Mouse (Mus musculus) spleen, adult 2 months (tissue): ENCODE data around the gene Ndufa6. TPM values are rescaled to one million over a fixed set of nuclear protein-coding genes. Genes with fewer than 3 reads are reported as not detected.

Experiments
- DNase-seq, 2 experiments: peaks; one replicate each; pipeline versions ENCODE4 v3.0.0 to v3.0.0-alpha.2; 2012 to 2021; ENCODE audit warnings: low spot score in 2 of 2, low read depth in 1 of 2
- H3K27ac ChIP-seq: fragments of 200-500 bp; 2 replicates; pipeline ENCODE4 v1.5.1; 2012; ENCODE audit warnings: low read length, inconsistent platforms; ENCODE audit not compliant: insufficient read depth
- H3K27me3 ChIP-seq: fragments of 200-500 bp; 2 replicates; pipeline ENCODE4 v1.6.1; 2012; ENCODE audit warnings: mild to moderate bottlenecking, moderate library complexity, low read length, inconsistent platforms; ENCODE audit not compliant: control insufficient read depth, insufficient read depth
- H3K36me3 ChIP-seq: fragments of 200-500 bp; 2 replicates; pipeline ENCODE4 v1.6.1; 2012; ENCODE audit warnings: mild to moderate bottlenecking, low read length, inconsistent platforms; ENCODE audit not compliant: control insufficient read depth, insufficient read depth
- H3K4me1 ChIP-seq: fragments of 200-500 bp; 2 replicates; pipeline ENCODE4 v1.6.1; 2011; ENCODE audit warnings: inconsistent platforms; ENCODE audit not compliant: control insufficient read depth, insufficient read depth, insufficient read length
- H3K4me3 ChIP-seq: fragments of 200-500 bp; 2 replicates; pipeline ENCODE4 v1.5.1; 2011; ENCODE audit warnings: mild to moderate bottlenecking, inconsistent platforms; ENCODE audit not compliant: insufficient read depth, insufficient read length; ENCODE audit errors: extremely low read depth
- CTCF ChIP-seq: fragments of 200-500 bp; IDR thresholded peaks from 2 replicates; pipeline ENCODE4 v1.5.1; 2011; ENCODE audit warnings: mild to moderate bottlenecking, inconsistent platforms; ENCODE audit not compliant: insufficient read depth, insufficient read length, insufficient replicate concordance; ENCODE audit errors: extremely low read depth
- POLR2A ChIP-seq: fragments of 200-500 bp; IDR thresholded peaks from 2 replicates; pipeline ENCODE4 v1.6.1; 2011; ENCODE audit warnings: low read depth, low read length, inconsistent platforms
- WGBS: fragments of 180-500 bp; shearing (Covaris S2); methylation state at CpG from one replicate; pipeline ENCODE4 v1.1.7; 2018; 5-methylcytosine and 5-hydroxymethylcytosine counted together
- polyA plus RNA-seq: library from polyadenylated mRNA; depleted of rRNA; stranded (reverse); fragments of >200 nt; gene quantifications from 2 replicates; pipeline ENCODE4 v1.2.3, GENCODE M21; 2012

Ndufa6 gene
- polyA plus RNA-seq, 1 experiment = 95.8 TPM

DNA sequence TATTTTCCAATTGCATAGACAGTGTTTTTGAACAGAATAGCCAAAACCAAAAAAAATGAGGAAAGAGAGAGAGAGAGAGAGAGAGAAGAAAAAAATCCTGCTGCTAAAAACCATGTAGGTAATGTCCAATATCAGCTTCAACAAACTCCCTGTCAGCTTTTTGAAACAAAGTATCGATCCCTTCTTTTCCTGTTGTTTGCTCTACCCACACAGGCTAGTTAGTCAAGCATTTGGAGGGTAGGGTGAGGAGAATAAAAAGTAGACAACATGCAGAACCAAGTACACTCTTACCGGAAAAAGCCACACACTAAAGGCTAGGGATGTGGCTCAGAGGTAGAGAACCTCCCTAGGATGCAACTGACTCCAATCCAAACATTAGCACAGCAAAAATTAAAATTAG lies 31.6 kb upstream of the Ndufa6 start:
- DNase-seq = no peak
- no peak overlapping the region for H3K27ac ChIP-seq

DNA sequence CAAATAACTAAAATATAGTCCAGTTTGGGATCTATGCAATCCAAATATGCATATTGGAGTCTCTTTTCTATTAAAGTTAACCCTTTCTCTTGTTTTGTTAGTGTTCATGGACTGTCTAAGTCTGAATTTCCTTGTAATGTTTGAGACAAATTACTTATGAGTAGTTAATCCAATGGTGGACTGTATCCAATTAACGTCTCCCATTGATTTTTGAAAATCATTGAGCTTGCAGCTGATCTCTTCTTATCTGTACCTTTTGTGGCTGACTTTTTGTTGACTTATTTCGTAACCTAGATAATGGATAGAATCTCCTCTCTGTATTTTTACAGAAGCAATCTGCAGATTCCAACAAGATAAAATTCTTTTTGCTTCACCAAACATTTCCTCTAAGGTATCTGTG lies 28.3 kb upstream of the Ndufa6 start:
- WGBS = 87% methylated on average over 2 of the region's 2 CpGs
- Histone ChIP-seq H3K27me3 (no peaks in the 10 kb centered on the region), H3K4me3 (no peak overlapping the region), H3K27ac (no peak overlapping the region), H3K4me1 (0 out of 2 replicates have a peak, but pooled peaks cover 3% of the 10 kb centered on the region), H3K36me3 (no peaks in the 10 kb centered on the region)
- TF ChIP-seq POLR2A (no peak), CTCF (no peak)
- DNase-seq = no peak

More for the DNA sequence above, 31.6 kb upstream of the Ndufa6 start:
- no peak overlapping the region for H3K4me3 ChIP-seq
- H3K4me1 ChIP-seq = no peaks in the 10 kb centered on the region
- no peaks in the 10 kb centered on the region for H3K27me3 ChIP-seq
- WGBS = 89% methylated on average over 2 of the region's 2 CpGs
- no peaks in the 10 kb centered on the region for H3K36me3 ChIP-seq
- TF ChIP-seq POLR2A (no peak), CTCF (no peak)

DNA sequence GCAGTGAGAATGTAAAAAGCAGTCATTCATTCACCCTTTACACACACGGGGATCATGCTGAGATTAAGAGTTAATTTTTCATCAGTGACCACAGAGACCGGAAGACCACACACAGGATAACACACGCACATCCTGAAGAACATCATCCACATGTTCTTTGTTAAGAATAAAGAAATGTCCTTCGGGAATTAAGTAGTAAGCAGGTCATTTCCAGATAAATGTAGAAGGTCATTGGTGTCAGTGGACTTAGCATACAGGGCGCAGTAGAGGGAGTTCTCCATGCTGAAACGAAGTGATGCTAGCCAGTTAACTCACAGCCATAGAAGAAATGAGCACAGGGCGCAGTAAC lies 26.6 kb upstream of the Ndufa6 start:
- Histone ChIP-seq H3K4me1 (0 out of 2 replicates have a peak, but pooled peaks cover 3% of the 10 kb centered on the region), H3K36me3 (no peaks in the 10 kb centered on the region), H3K27ac (peak overlapping the region; percentile 22; the same call in 1 of the 2 replicates), H3K27me3 (no peaks in the 10 kb centered on the region), H3K4me3 (peak overlapping the region; percentile 73; the same call in 1 of the 2 replicates)
- no peak for TF ChIP-seq CTCF
- no peak for TF ChIP-seq POLR2A
- DNase-seq = no peak
- WGBS = 51% methylated on average over 7 of the region's 7 CpGs

DNA sequence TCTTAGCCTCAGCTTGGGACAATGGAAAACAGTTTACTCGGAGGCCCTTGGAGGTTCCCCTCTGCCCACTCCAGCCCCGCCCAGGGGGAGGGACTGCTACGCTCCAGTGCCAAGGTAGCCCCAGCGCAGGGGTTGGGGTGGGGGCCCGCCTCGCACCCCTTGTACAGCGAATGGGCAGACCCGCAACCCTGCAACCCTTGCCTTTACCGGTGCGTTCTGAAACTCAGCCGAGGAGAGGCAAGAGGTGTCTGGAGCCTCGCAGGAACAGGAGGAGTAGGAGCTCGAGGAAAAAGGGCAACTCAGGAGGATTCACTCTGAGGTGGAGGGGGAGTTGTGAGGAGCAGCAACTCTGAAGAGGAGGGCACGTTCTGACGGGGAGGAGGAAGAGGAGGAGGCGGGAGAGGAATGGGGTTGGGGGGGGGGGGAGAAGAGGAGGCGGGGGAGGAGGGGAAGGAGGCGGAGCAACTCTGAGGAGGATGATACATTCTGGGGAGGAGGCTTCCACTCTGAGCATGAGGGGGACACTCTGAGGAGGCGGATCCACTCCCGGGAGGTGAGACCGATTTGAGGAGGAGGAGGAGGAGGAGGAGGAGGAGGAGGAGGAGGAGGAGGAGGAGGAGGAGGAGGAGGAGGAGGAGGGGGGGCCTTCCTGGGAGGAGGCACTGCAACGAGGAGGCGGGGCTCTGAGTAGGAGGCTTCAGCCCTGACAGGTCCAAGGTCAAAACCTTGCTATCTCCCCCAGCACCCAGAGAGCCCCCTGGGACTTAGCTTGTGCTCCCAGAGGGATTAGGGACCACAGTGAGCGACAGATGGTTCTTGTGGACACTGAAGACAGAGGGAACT lies 26.0 kb upstream of the Ndufa6 start, which contains the start of gene Cyp2d22:
TSS of gene Cyp2d22 (minus strand) at position 390 of the 843 bp plus-strand sequence.
- Histone ChIP-seq H3K27me3 (no peaks in the 10 kb centered on the region), H3K27ac (peak within 1 kb of the TSS; percentile 80), H3K36me3 (no peaks in the 10 kb centered on the region), H3K4me1 (0 out of 2 replicates have a peak, but pooled peaks cover 3% of the 10 kb centered on the region), H3K4me3 (peak within 1 kb of the TSS; percentile 73)
- WGBS = 4% methylated on average over 17 of the region's 24 CpGs
- TF ChIP-seq CTCF (no peak), POLR2A (no peak)
- peak in 1 of 2 experiments; percentile 41 for DNase-seq

DNA sequence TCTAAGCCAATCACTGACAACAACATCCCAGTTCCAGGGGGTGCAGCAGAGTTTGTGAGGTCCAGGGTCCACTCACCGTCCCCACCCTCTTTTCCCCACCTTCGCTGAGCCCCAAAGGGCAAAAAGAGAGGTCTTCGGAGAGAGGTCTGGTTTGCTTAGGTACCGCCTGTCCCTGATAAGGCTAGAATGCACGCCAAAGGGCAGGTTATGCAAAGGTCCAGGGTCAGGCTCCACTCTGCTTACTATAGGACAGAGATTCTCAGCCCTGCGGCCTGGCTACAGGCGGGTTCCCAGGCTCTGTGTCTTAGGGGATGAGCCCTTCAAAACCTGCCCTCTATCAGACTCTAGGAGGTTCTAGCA lies 25.4 kb upstream of the Ndufa6 start:
- H3K27ac ChIP-seq = peak overlapping the region; percentile 80
- no peaks in the 10 kb centered on the region for H3K27me3 ChIP-seq

DNA sequence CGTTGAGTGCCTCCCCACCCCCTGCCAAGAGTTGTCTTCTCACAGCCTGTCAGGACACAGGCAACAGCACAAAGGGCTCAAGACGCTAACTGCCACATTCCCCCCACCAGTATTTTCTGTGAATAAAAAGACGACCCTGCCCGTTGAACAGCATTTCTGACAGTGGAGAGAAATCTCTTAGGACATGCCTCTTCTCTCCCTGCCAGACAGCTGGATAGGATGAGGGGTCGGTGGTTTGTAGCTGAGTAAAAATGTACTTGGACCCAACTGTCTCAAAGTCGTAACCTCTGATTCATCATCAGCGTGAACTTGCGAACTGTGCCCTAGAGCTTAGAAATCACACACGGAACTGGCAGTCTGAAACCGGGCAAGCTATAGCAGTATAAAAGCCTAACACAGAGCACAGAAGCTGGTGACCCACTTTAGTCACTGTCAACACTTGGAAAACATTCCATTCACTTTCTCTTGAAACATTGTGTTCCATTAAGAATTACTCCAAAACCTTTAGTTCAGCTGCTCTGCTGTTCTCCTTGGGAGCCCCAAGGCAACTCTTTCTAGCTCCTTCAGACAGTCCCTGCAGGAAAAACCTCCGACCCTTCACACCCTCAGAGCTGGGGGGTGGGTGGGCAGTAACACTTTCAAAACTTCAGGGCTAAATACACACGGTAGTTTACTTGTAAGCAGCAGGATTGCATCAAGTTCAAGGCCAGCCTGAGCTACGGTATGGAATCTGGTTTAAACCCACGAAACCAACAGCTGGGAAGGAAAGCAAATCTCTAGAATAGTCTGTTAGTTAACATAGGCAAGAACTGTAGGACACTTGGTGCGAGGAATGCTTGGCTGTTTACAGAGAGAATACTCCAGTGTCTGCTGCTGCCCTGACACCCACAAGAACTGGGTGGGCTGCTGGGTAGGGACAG lies 24.4 kb upstream of the Ndufa6 start:
- no peak for DNase-seq
- 75% methylated on average over 15 of the region's 15 CpGs for WGBS
- Histone ChIP-seq H3K27ac (peak overlapping the region; percentile 52), H3K4me1 (0 out of 2 replicates have a peak, but pooled peaks cover 3% of the 10 kb centered on the region), H3K4me3 (no peak overlapping the region), H3K36me3 (no peaks in the 10 kb centered on the region), H3K27me3 (no peaks in the 10 kb centered on the region)
- no peak for TF ChIP-seq POLR2A
- no peak for TF ChIP-seq CTCF

More for the DNA sequence above, 25.4 kb upstream of the Ndufa6 start:
- peak overlapping the region; percentile 73 for H3K4me3 ChIP-seq
- 55% methylated on average over 7 of the region's 7 CpGs for WGBS
- no peak for DNase-seq
- H3K36me3 ChIP-seq = no peaks in the 10 kb centered on the region
- 0 out of 2 replicates have a peak, but pooled peaks cover 3% of the 10 kb centered on the region for H3K4me1 ChIP-seq
- TF ChIP-seq POLR2A = no peak
- TF ChIP-seq CTCF = no peak

DNA sequence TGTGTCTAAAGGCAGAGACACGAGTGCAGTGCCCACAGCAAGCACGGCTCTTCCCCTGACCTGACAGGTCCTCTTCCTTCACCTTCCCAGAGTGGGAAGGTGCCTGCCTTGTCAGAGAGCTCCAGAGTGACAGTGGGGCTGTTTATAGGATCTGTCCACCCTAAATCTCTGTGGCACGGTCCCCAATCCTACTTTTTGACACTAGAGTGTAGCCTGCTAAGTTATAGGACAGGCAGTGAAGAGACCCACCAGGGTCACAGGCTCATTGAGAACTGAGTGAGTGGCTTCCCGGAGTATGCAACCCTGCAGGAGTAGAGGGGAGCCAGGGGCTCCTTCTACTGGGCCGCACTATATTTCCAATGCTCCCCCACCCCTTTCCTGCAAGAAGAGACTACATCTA lies 23.6 kb upstream of the Ndufa6 start:
- H3K36me3 ChIP-seq = no peaks in the 10 kb centered on the region
- DNase-seq = no peak
- TF ChIP-seq CTCF (no peak), POLR2A (no peak)
- H3K27me3 ChIP-seq = no peaks in the 10 kb centered on the region
- no peak overlapping the region for H3K4me3 ChIP-seq
- WGBS = 84% methylated on average over 5 of the region's 5 CpGs
- 0 out of 2 replicates have a peak, but pooled peaks cover 3% of the 10 kb centered on the region for H3K4me1 ChIP-seq
- no peak overlapping the region for H3K27ac ChIP-seq
